Mouse (Mus musculus) gastrocnemius, postnatal 14 days (tissue): ENCODE measurements around the gene Rtn4. TPM values are rescaled to one million over a fixed set of nuclear protein-coding genes. Genes with fewer than 3 reads are reported as not detected.
"Not testable (repeated sequence)": the region's sequence is repeated elsewhere in the genome, so short reads cannot be mapped to it uniquely, and the experiment has no call there.

ENCODE experiments used
- DNase-seq: peaks from one replicate; pipeline ENCODE4 v3.0.0; 2021; ENCODE audit warnings: mixed read lengths
- intact Hi-C: fragments of 180-260 bp; cut with DNase I; formaldehyde crosslinking; loops from one replicate; pipeline ENCODE4 v1.15.1; 2025; ENCODE audit warnings: low total_unique reads
- total RNA-seq, 2 experiments: library from RNA; stranded (reverse); gene quantifications; 2 replicates each; pipeline ENCODE4 v1.2.3; 2021

Rtn4 gene
- total RNA-seq, 2 experiments from 2014 or later = 923 to 949 TPM

DNA sequence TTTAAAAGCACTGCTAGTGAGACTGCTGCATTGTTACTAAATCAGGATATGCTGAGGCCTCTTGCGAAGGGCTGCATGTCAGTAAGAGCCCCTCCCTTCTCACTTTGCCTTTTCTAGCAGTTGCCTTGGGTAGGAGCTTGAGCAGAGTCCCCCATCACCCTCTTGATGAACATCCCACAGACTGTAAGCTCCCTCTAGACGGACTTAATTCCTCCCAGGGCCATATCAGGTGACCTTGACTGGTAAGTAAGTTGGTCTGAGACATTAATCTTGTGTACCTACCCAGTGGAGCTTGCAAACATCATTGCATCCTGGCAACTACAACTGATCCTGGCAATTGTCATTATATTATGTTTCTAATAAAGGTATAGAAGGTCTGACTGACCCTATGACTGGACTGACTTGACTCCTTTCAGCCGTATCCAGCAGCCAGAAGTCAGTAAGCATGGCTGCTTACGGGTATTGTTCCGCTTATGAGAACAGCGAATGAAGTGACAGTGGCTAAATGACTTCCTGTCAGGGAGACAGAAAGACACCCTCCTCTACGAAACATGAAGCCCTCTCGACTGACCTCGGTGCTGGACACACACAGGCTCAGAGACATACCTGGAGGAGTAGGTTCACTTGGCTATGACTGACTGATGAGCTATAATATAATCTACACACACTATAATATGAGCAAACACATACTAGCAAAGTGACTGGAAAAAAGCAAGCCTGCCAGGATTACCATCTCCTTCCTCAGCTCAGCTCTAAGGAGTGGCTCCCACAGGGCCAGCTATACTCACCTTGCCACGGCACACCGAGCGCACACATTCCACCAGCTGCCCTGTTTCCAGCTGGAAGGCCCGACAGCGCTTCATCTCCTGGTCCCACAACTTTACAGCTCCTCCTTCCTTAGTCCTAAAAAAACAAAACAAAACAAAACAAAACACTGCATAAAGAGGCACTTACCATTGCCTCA, 59.2 kb downstream of the Rtn4 start:
- DNase-seq = no peak
- intact Hi-C loops = no loop called here

GRCm38 (mm10) chr11:29756007-29756406, 63.3 kb downstream of the Rtn4 start:
- intact Hi-C loops, DNase-seq: not testable (repeated sequence)

- intact Hi-C loops = no loop called here
- DNase-seq = no peak
Measured at GRCm38 (mm10) chr11:29758617-29759016, 65.9 kb downstream of the Rtn4 start.

DNA sequence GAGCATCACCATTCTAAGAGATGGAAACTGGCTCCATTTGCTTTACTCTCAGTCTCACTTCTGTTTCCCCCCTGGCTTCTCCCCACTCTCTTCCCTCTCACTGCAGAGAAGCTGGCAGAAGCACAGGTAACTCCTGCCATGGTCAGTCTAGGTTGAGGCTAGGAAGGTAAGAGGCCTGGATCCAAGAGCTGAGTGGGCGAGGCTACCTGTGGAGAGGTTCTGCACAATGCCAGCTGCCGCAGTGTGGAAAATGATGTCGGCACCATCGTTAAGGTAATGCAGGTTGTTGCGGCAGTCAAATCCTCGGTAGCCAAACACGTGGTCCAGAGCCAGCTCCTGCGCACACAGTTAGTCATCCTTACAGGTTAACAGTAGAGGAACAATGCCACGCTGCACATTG, 68.6 kb downstream of the Rtn4 start:
- intact Hi-C loops = no loop called here
- no peak for DNase-seq

GRCm38 (mm10) chr11:29762768-29763167, 70.0 kb downstream of the Rtn4 start:
- no peak for DNase-seq
- intact Hi-C loops = no loop called here

GRCm38 (mm10) chr11:29765063-29765462, 72.3 kb downstream of the Rtn4 start:
- no peak for DNase-seq
- intact Hi-C loops = no loop called here

DNA sequence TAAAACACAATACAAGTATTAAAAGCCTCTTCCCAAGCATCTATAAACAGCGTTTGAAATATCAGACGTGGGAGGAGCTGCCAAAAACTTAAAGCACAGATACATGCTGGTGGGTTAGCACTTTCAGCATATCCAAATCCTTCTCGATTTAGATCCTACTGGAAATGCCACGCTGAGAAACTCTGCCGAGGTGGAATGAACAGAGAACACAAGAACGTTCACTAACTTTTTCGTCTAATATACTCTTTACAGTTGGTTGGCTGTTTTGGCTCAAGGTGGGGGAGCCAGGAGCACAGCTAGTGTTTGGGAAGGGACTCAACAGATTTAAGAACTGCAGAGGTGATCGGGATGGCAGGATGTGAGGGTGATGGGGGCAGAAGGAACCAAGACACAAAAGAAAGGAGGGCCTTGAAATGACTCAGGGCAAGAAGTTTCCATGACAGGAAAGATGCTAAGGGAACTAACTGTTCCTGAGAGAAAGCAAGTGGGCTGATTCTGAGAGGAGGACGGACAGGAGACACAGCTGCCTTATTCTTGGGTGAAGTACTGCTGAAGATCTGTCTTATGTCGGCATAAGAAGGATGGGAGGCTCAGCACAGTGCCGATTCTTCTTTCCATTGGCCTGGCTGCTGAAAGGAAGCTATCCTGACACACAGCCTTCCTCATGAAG, 73.7 kb downstream of the Rtn4 start:
- no peak for DNase-seq
- intact Hi-C loops = no loop called here

DNA sequence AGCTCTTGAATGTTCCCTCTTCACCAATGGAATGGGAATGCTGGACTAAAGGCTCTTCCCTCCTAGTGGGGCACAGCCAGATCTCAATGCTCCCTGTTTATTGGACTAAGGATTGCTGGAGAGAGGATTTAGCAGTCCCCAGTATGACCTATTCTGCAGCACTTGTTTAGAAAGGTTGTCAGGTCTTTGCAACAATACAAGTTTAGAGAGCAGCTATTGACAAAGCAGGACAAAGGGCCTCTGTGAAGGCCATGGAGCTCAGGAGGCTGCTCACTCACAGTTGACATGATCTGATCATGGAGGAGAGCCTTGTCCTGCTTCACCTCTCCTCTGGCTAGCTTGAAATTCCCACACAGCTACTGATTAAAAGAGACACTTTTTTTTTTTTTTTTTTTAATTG, 75.8 kb downstream of the Rtn4 start:
- no peak for DNase-seq
- intact Hi-C loops = no loop called here

GRCm38 (mm10) chr11:29770666-29771400, 78.1 kb downstream of the Rtn4 start:
- no peak for DNase-seq
- intact Hi-C loops = no loop called here

DNA sequence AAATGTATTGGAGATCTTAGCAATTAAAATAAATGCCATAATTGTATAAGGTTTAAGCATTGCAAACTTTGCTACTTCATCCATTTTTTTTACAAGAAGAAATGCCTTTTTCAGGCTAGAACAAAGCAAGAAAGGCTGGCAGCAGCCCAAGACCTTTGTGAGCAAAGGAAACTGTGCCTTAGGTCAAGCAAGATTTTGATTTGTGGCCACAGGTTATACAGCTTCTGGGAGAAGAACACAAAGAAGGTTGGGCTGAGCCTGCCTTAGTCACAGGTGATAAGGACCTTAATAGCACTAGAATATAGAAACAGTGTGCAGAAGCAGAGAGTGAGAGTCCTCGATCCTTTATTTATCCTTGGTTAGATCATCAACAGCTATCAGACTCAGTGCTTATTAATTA, 79.5 kb downstream of the Rtn4 start:
- intact Hi-C loops = no loop called here

GRCm38 (mm10) chr11:29774296-29774695, 81.5 kb downstream of the Rtn4 start:
- peak; percentile 45 for DNase-seq
- intact Hi-C loops = no loop called here

More for the DNA sequence above, 79.5 kb downstream of the Rtn4 start:
- no peak for DNase-seq

DNA sequence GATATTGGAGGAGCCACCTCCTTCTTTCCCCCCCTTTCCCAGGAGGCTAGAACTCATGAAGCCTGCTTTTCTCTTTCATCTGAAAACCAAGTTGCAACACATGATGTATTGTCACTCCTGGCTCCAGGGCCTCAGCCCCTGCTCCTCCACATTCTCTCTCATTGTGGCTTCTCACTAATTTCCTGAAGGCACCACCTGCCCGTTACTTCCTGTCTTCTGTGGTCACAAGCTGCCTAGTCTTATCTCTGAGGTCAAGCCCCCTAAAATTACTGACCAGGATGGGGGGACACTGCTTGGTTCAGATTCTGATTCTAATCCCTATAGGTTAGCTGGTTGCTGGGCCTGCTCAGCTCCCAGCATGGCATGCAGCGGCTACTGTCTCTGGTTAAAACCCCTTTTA, 82.0 kb downstream of the Rtn4 start:
- intact Hi-C loops = no loop called here
- DNase-seq = no peak

DNA sequence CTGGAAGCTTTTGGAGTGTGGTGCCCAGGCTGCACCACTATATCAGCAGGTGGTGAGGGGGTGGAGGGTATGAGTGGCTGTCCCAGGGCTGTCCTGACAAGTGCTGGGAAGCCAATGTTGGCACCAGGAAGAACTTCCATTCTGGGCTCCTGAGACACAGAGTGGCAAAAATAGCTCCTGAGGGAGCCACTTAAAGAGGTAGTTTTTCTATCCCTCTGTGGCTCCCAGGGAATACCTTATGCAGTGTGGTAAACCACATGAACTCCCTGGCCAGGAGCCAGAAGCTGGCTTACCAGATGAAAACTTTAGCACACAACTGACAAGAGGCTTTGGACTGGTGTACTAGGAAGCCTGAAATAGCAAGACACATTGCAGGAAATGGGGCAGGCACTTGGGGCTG, 85.2 kb downstream of the Rtn4 start:
- intact Hi-C loops = no loop called here
- peak; percentile 81 for DNase-seq

- no peak for DNase-seq
- intact Hi-C loops = no loop called here
Measured at GRCm38 (mm10) chr11:29778936-29779335, 86.2 kb downstream of the Rtn4 start.

DNA sequence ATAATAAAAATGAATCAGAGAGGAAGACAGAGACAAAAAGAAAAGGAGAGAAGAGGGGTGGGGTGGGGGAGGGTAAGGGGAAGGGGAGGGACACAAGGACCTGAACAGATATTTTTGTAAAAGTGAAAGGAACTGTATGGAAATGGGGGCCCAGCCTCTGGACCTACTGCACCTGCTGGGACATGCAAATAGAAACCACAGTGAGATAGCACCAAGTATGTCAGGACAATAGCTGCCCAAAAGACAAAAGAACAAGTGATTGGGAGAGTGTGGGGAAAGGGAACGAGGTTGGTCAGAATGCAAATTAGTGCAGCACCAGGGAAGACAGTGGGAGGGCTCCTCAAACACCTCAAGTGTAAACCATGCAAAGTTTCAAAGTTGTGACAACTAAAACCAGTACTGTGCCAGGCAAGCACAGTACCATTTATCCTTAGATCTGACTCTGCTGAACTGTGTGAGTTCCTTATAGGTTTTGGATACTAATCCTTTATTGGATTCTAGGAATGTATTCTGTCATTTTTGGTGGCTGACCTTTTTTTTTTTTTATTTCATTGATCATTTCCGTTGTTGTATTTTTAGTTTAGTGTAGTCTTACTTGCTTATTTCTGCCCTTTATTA, 86.8 kb downstream of the Rtn4 start:
- no peak for DNase-seq
- intact Hi-C loops = no loop called here

DNA sequence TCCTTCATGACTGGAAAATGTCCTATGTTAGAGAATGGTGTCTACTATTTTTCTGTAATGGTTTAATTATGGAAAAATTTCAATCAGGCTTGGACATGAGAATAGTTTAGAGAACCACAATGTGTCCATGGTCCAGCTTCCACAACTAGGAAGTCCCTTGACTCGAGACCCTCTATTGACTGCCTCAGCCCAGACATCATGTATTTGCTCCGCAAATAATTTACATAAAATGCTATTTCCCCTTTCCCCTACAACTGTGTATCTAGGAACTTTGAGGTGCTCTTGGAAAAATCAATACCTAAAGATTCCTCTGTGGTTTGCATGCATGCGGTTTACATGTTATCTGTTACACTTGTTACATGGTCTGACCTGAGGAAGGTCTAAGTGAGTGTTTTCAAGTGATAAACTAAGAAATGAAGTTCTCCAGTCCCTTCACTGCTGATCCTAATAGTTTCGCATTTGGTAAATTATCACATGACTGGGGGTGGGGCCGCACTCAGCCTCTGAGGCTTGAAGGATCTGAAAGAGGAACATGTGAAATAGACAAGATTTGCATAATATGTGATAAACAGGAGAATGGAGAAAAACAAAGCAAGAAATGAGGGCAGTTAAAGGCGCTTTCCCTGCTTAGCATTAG, 94.0 kb downstream of the Rtn4 start:
- intact Hi-C loops = no loop called here
- peak; percentile 16 for DNase-seq

DNA sequence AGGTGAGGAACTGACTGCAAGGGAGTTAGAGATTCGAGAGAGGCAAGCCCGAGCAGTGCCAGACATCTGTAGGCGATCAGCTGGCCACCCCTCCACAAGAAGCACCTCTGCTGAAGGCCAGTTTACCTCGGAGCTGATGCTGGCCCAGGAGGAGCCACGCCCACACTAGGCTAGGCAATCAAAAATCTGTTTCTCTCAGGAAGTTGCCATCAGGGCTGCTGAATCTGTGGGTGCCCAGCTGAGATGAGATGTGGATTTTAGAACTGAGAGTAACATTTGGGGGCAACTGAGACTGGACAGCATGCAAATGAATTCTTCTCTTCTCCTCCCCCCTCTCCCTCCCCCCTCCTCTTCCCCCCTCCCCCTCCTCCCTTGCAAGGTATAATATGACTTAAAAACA, 94.7 kb downstream of the Rtn4 start:
- DNase-seq = no peak
- intact Hi-C loops = no loop called here

- intact Hi-C loops = no loop called here
- no peak for DNase-seq
Measured at GRCm38 (mm10) chr11:29788499-29788898, 95.8 kb downstream of the Rtn4 start.

GRCm38 (mm10) chr11:29788921-29789638, 96.3 kb downstream of the Rtn4 start:
- intact Hi-C loops = no loop called here
- DNase-seq = no peak
